Mouse (Mus musculus): ENCODE measurements around the gene Zfp804a. TPM values are rescaled to one million over a fixed set of nuclear protein-coding genes. Genes with fewer than 3 reads are reported as not detected.

Zfp804a gene
- polyA plus RNA-seq, 1 experiment from 2014 or later: 0.86 TPM

GRCm38 (mm10) chr2:82078287-82078994 lies 25.4 kb downstream of the Zfp804a start:
- H3K4me2 ChIP-seq (ENCODE audit: low read depth, low read length): no peak overlapping the region
- H3K36me3 ChIP-seq (ENCODE audit: control insufficient read depth, insufficient read depth, low read length): no peaks in the 10 kb centered on the region
- no peaks in the 10 kb centered on the region for H3K27me3 ChIP-seq (replicated peaks; ENCODE audit: control insufficient read depth, insufficient read depth, low read length)
- H3K9me3 ChIP-seq (ENCODE audit: control insufficient read depth, low read length): no peaks in the 10 kb centered on the region
- no peak overlapping the region for H3K4me3 ChIP-seq (ENCODE audit: low read depth, low read length)
- no peaks in the 10 kb centered on the region for H3K4me1 ChIP-seq (ENCODE audit: control insufficient read depth, insufficient read depth, low read length)
- DNase-seq (ENCODE audit: low spot score) (no peak), ATAC-seq (ENCODE audit: low read depth) (no peak)
- H3K27ac ChIP-seq (replicated peaks; ENCODE audit: low read depth, low read length): no peak overlapping the region
- H3K9ac ChIP-seq (ENCODE audit: low read depth, low read length): no peak overlapping the region
- 84% methylated on average over 6 of the region's 6 CpGs for WGBS

DNA sequence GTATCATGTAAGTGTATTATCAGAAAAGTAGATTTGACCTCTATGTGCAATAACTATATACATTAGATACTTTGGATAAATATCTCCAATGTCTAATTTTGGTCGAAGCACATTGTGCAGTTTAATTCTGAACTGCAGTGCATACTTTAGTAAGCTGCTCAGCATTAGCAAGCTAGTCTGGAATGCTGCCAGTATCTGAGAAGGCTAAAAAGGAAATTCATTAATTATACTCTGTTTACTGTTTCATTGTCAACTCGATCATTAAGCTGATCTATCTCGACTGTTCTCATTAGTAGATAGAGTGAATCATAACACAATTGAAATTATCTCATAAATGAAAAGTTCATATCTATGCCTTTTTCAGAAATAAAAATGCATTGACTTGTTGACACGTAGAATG lies 27.7 kb downstream of the Zfp804a start:
- DNase-seq (ENCODE audit: low spot score) (peak; percentile 20), ATAC-seq (ENCODE audit: low read depth) (no peak)
- no peaks in the 10 kb centered on the region for H3K36me3 ChIP-seq (ENCODE audit: control insufficient read depth, insufficient read depth, low read length)
- H3K27me3 ChIP-seq (replicated peaks; ENCODE audit: control insufficient read depth, insufficient read depth, low read length): no peaks in the 10 kb centered on the region
- no peak overlapping the region for H3K4me2 ChIP-seq (ENCODE audit: low read depth, low read length)
- H3K4me3 ChIP-seq (ENCODE audit: low read depth, low read length): no peak overlapping the region
- H3K27ac ChIP-seq (replicated peaks; ENCODE audit: low read depth, low read length): no peak overlapping the region
- H3K9ac ChIP-seq (ENCODE audit: low read depth, low read length): no peak overlapping the region
- no peaks in the 10 kb centered on the region for H3K9me3 ChIP-seq (ENCODE audit: control insufficient read depth, low read length)
- 64% methylated on average over 4 of the region's 4 CpGs for WGBS
- no peaks in the 10 kb centered on the region for H3K4me1 ChIP-seq (ENCODE audit: control insufficient read depth, insufficient read depth, low read length)

- no peaks in the 10 kb centered on the region for H3K4me1 ChIP-seq (ENCODE audit: control insufficient read depth, insufficient read depth, low read length)
- no peak for DNase-seq (ENCODE audit: low spot score)
- H3K27ac ChIP-seq (replicated peaks; ENCODE audit: low read depth, low read length): no peak overlapping the region
- no peaks in the 10 kb centered on the region for H3K27me3 ChIP-seq (replicated peaks; ENCODE audit: control insufficient read depth, insufficient read depth, low read length)
- no peak overlapping the region for H3K9ac ChIP-seq (ENCODE audit: low read depth, low read length)
- no peaks in the 10 kb centered on the region for H3K9me3 ChIP-seq (ENCODE audit: control insufficient read depth, low read length)
- 81% methylated on average over 1 of the region's 1 CpGs for WGBS
- no peak overlapping the region for H3K4me2 ChIP-seq (ENCODE audit: low read depth, low read length)
- no peak for ATAC-seq (ENCODE audit: low read depth)
- no peak overlapping the region for H3K4me3 ChIP-seq (ENCODE audit: low read depth, low read length)
- no peaks in the 10 kb centered on the region for H3K36me3 ChIP-seq (ENCODE audit: control insufficient read depth, insufficient read depth, low read length)
These were observed 60.1 kb downstream of the Zfp804a start for GRCm38 (mm10) chr2:82113148-82113547.

GRCm38 (mm10) chr2:82113650-82114049 lies 60.6 kb downstream of the Zfp804a start:
- Histone ChIP-seq H3K9ac (ENCODE audit: low read depth, low read length) (no peak overlapping the region), H3K4me3 (ENCODE audit: low read depth, low read length) (no peak overlapping the region), H3K4me2 (ENCODE audit: low read depth, low read length) (no peak overlapping the region), H3K27ac (replicated peaks; ENCODE audit: low read depth, low read length) (no peak overlapping the region), H3K4me1 (ENCODE audit: control insufficient read depth, insufficient read depth, low read length) (no peaks in the 10 kb centered on the region), H3K9me3 (ENCODE audit: control insufficient read depth, low read length) (no peaks in the 10 kb centered on the region), H3K27me3 (replicated peaks; ENCODE audit: control insufficient read depth, insufficient read depth, low read length) (no peaks in the 10 kb centered on the region), H3K36me3 (ENCODE audit: control insufficient read depth, insufficient read depth, low read length) (no peaks in the 10 kb centered on the region)
- WGBS: 74% methylated on average over 2 of the region's 2 CpGs
- ATAC-seq (ENCODE audit: low read depth) (no peak), DNase-seq (ENCODE audit: low spot score) (no peak)

DNA sequence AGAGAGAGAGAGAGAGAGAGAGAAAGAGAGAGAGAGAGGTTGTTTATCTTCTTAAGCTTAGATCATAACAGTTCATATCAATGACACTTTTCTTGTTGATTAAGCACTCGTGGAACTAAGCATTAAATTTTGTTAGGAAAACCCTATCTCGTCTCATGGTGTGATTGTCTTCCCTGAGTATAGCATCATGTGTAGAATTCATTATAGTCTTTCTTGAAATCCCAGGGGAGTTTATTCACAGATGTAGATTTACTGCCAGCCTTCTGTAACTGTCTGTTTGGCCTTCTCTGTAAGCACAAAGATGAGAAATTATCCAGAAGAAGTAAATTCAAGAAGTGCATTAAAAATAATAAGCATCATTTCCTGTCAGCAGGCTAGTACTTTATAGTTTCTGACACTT lies 66.6 kb downstream of the Zfp804a start:
- Histone ChIP-seq H3K36me3 (ENCODE audit: control insufficient read depth, insufficient read depth, low read length) (no peaks in the 10 kb centered on the region), H3K4me1 (ENCODE audit: control insufficient read depth, insufficient read depth, low read length) (no peaks in the 10 kb centered on the region), H3K4me3 (ENCODE audit: low read depth, low read length) (no peak overlapping the region), H3K27ac (replicated peaks; ENCODE audit: low read depth, low read length) (no peak overlapping the region), H3K4me2 (ENCODE audit: low read depth, low read length) (no peak overlapping the region), H3K9me3 (ENCODE audit: control insufficient read depth, low read length) (no peaks in the 10 kb centered on the region), H3K9ac (ENCODE audit: low read depth, low read length) (no peak overlapping the region), H3K27me3 (replicated peaks; ENCODE audit: control insufficient read depth, insufficient read depth, low read length) (no peaks in the 10 kb centered on the region)
- DNase-seq (ENCODE audit: low spot score) (no peak), ATAC-seq (ENCODE audit: low read depth) (no peak)
- 52% methylated on average over 2 of the region's 2 CpGs for WGBS

DNA sequence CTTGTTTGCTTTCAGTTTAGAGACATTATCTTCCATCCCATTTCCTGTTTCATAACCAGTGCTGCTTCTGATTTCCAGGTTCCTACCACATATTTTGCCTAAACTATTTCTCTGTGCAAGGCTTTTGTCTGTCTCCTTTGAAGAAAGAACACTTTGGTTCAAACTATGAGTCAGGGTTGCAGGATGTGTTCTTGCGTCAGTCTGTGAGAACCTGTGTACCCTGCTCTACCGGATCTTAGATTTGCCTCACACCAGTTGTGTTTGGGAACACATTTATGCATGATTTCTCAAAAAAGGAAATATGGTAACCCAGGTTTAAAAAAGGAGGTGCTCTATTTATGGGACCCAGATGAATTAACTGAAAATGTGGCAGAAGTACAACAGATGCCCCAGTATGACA lies 125.7 kb downstream of the Zfp804a start:
- Histone ChIP-seq H3K9me3 (ENCODE audit: control insufficient read depth, low read length) (no peaks in the 10 kb centered on the region), H3K27ac (replicated peaks; ENCODE audit: low read depth, low read length) (no peak overlapping the region), H3K27me3 (replicated peaks; ENCODE audit: control insufficient read depth, insufficient read depth, low read length) (no peaks in the 10 kb centered on the region), H3K9ac (ENCODE audit: low read depth, low read length) (no peak overlapping the region), H3K4me2 (ENCODE audit: low read depth, low read length) (no peak overlapping the region), H3K4me3 (ENCODE audit: low read depth, low read length) (no peak overlapping the region), H3K36me3 (ENCODE audit: control insufficient read depth, insufficient read depth, low read length) (no peaks in the 10 kb centered on the region), H3K4me1 (ENCODE audit: control insufficient read depth, insufficient read depth, low read length) (no peaks in the 10 kb centered on the region)
- peak; percentile 31 for DNase-seq (ENCODE audit: low spot score)
- ATAC-seq (ENCODE audit: low read depth): no peak
- 87% methylated on average over 2 of the region's 2 CpGs for WGBS

DNA sequence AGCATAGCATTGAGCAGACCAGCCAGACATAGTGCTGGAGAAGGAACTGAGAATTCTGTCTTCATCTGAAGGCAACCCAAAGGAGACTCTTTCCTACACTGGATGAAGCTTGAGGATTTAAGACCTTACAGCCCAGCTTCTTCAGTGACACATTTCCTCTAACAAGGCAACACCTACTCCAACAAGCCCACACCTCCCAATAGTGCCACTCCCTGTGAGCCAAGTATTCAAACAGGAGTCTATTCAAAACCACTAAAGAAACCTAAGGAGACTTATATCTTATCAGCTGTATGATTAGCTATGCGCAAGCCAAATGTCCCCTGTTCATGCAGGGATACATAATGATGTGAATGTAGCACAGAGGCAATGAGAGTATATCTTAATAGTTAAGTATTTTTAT lies 128.0 kb downstream of the Zfp804a start:
- no peak for DNase-seq (ENCODE audit: low spot score)

GRCm38 (mm10) chr2:82199901-82200300 lies 146.9 kb downstream of the Zfp804a start:
- H3K9me3 ChIP-seq (ENCODE audit: control insufficient read depth, low read length): no peaks in the 10 kb centered on the region
- H3K9ac ChIP-seq (ENCODE audit: low read depth, low read length): no peak overlapping the region
- ATAC-seq (ENCODE audit: low read depth) (no peak), DNase-seq (ENCODE audit: low spot score) (no peak)
- H3K4me3 ChIP-seq (ENCODE audit: low read depth, low read length): no peak overlapping the region
- no peaks in the 10 kb centered on the region for H3K4me1 ChIP-seq (ENCODE audit: control insufficient read depth, insufficient read depth, low read length)
- H3K4me2 ChIP-seq (ENCODE audit: low read depth, low read length): no peak overlapping the region
- no peaks in the 10 kb centered on the region for H3K36me3 ChIP-seq (ENCODE audit: control insufficient read depth, insufficient read depth, low read length)
- H3K27me3 ChIP-seq (replicated peaks; ENCODE audit: control insufficient read depth, insufficient read depth, low read length): no peaks in the 10 kb centered on the region
- WGBS: 77% methylated on average over 5 of the region's 5 CpGs
- H3K27ac ChIP-seq (replicated peaks; ENCODE audit: low read depth, low read length): no peak overlapping the region

More for the DNA sequence above, 128.0 kb downstream of the Zfp804a start:
- no peaks in the 10 kb centered on the region for H3K36me3 ChIP-seq (ENCODE audit: control insufficient read depth, insufficient read depth, low read length)
- no peak overlapping the region for H3K4me2 ChIP-seq (ENCODE audit: low read depth, low read length)
- no peaks in the 10 kb centered on the region for H3K9me3 ChIP-seq (ENCODE audit: control insufficient read depth, low read length)
- H3K4me3 ChIP-seq (ENCODE audit: low read depth, low read length): no peak overlapping the region
- H3K9ac ChIP-seq (ENCODE audit: low read depth, low read length): no peak overlapping the region
- WGBS: 90% methylated on average over 1 of the region's 1 CpGs
- H3K27me3 ChIP-seq (replicated peaks; ENCODE audit: control insufficient read depth, insufficient read depth, low read length): no peaks in the 10 kb centered on the region
- no peak overlapping the region for H3K27ac ChIP-seq (replicated peaks; ENCODE audit: low read depth, low read length)
- ATAC-seq (ENCODE audit: low read depth): no peak
- no peaks in the 10 kb centered on the region for H3K4me1 ChIP-seq (ENCODE audit: control insufficient read depth, insufficient read depth, low read length)

DNA sequence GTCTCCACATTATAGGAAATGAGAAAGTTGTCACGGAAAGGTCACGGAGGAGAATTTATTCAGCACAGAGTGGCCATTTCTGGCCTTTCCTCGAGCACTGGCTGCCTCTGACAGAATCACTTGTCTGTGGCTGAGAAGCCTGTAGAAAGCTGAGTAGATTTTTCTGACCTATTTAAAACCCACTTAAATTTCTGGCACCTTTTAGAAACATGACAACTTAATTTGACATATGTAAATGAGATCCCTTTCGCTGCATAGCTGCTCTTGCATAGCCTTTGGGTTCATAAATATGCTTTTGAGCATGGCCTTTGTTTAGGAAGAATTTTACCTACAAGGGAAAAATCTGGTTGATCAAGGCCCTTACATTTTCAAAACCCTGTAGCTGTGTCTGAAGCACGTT lies 147.6 kb downstream of the Zfp804a start:
- no peaks in the 10 kb centered on the region for H3K9me3 ChIP-seq (ENCODE audit: control insufficient read depth, low read length)
- 62% methylated on average over 5 of the region's 5 CpGs for WGBS
- no peak overlapping the region for H3K4me3 ChIP-seq (ENCODE audit: low read depth, low read length)
- H3K27me3 ChIP-seq (replicated peaks; ENCODE audit: control insufficient read depth, insufficient read depth, low read length): no peaks in the 10 kb centered on the region
- no peaks in the 10 kb centered on the region for H3K4me1 ChIP-seq (ENCODE audit: control insufficient read depth, insufficient read depth, low read length)
- H3K27ac ChIP-seq (replicated peaks; ENCODE audit: low read depth, low read length): no peak overlapping the region
- no peaks in the 10 kb centered on the region for H3K36me3 ChIP-seq (ENCODE audit: control insufficient read depth, insufficient read depth, low read length)
- no peak overlapping the region for H3K9ac ChIP-seq (ENCODE audit: low read depth, low read length)
- H3K4me2 ChIP-seq (ENCODE audit: low read depth, low read length): no peak overlapping the region
- DNase-seq (ENCODE audit: low spot score) (no peak), ATAC-seq (ENCODE audit: low read depth) (no peak)

Measured in embryonic facial prominence, embryonic 14.5 days (tissue).